Mouse (Mus musculus) lung, postnatal 36 days (tissue): ENCODE data around the gene 1700013F07Rik.
"Not testable (repeated sequence)": the region's sequence is repeated elsewhere in the genome, so short reads cannot be mapped to it uniquely, and the experiment has no call there.

Experiments
- DNase-seq: peaks from one replicate; pipeline ENCODE4 v3.0.0; 2022; ENCODE audit warnings: mixed read lengths

1700013F07Rik gene

DNA sequence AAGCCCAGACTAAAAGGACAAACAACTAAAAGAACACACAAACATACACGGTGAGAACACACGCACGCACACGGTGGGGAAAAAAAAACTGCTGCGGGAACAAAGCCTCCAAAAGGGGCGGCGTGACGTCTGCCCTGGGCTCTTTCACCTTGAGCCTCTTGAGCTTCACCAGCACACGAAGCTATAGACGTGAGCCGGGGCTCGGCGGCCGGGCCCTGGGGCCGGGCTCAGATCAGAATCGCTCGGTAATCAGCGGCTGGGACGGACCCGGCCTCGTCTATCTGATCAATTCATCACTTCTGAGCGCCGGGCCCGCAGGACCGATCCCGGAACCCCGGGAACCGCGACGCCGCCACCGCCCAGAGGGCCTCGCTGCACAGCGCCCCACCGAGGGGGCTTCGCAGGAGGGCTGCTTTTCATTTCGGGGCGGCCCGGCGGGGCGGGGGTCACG, 20.2 kb downstream of the 1700013F07Rik start:
- peak; percentile 20 for DNase-seq

DNA sequence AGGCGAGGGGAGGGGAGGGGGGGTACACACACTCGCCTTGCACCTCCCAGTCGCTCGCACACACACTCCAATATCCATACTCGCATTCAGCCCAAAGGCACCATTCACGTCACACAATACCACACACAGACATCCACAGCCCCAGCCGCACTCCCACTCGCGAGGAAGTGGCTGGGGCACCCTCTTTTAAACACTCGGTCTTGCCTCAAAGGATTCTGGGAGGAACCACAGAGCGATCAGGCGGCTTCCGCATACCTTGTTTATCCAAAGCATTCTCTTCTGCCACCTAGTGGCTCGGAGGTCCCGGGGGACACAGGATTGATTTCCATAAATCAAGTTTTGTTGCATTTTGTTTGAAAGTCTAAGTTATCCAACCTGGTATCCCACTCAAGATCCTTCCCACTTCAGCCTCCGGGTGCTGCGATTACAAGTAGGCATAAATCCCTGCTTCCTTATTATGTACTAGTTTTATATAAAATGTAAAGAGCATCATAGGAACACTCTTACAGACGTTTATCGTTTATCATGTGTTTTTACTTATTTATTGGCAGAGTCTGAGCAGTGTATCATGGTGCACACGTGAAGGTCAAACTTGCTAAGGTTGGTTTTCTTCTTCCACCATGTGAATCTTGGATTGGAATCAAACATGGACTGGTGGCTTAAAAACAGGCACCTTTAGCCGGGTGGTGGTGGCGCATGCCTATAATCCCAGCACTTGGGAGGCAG, 20.8 kb downstream of the 1700013F07Rik start:
- peak; percentile 97 for DNase-seq

DNA sequence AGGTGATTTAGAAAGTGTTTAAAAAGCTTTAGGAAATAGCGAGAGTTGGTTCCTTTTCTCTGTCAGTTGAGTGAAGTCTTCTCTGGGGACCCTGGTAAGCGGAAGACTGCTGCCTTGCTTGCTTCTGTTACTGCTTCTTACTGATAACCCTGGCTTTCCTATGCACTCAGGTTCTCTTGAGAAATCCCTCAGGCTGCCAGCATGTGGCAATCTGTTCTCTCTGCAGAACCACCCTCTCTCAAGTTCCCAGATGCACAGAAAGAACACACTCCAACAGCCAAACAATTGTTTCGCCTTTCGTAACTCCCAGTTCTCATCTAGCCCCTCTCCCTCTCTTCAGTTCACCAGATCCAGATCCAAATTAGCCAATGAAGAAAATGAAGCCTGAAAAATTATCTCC, 23.9 kb downstream of the 1700013F07Rik start:
- DNase-seq, result no peak

GRCm38 (mm10) chr3:108562133-108562730, 28.3 kb downstream of the 1700013F07Rik start, which contains the start of gene Tmem167b:
Gene Tmem167b, minus strand, starts transcription at chr3:108562466.
- peak; percentile 99 for DNase-seq

DNA sequence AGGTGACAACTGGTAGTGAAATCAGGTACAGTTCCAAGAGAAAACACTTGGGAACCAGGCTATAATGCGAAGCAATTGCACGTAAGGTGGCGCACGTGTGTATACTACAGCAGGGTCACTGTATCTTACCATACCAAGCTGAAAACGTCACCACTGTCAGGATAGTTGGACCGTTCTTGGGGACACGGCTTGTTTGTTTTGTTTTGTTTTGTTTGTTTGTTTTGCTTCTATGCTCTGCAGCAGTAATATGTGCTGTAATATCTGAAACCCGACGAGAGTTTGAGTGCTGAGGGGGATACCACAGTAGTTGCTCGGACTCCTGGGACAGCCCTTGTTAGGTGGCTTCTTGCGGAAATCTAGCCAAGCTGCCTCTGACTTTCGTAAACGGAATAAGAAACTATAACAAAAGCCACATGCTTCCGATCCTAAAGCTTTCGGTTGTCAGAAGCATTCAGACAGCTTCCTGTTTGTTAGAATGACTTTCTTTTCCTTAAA, 28.9 kb downstream of the 1700013F07Rik start:
- peak; percentile 56 for DNase-seq

GRCm38 (mm10) chr3:108563309-108563708, 29.4 kb downstream of the 1700013F07Rik start:
- peak; percentile 95 for DNase-seq

DNA sequence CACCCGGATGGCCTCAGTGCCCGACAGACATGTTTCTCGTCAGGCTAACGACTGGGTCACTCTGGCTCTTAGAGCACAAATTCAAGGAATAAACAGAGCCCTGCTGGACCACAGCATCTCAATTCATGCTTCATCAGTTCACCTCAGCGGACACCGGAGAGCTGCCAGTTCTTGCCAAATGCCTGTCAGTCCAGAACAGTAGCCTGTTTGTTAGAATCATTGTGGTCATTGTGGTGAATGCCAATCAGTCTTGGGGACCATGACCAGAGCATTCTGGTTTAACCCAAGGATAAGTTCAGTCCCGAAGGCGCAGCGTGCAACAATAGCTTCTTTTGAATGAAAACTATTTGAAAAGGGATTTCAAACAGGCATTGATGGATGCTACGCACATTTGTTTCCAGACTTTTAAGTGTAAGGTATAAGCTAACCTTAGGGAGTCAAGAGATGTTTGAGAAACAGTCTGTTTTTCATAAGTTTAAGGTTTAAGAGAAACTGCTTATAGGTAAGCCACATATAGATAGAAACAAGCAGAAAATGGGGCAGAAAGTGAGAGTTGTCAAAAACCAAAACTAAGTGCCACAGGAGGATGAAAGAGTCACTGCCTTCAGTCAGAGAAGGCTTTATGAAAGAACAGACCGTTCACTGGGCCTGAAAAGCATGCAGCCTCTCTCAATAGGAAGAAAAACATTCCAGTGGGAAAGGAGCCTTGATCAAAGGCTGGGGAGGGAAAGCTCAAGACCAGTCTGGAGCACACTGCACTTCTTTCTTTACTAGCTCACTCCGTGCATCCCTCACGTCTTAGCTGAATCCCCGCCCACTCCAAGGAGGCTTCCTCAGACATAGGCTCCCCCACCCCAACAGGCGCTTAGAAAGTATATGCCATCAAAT, 34.3 kb downstream of the 1700013F07Rik start:
- DNase-seq, result no peak

GRCm38 (mm10) chr3:108569636-108570035, 35.7 kb downstream of the 1700013F07Rik start:
- DNase-seq, result not testable (repeated sequence)

DNA sequence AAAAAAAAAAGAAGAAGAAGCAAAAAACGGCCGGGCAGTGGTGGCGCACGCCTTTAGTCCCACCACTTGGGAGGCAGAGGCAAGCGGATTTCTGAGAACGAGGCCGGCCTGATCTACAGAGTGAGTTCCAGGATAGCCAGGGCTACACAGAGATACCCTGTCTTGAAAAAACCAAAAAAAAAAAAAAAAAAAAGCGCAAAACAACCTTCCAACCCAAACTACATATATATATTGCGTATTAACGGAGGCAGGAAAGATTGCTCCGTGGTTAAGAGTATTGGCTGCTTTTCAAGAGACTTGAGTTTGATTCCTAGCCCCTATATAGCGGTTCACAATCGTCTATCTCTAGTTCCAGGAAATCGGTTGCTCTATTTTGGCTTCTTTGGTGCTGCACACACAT, 36.9 kb downstream of the 1700013F07Rik start:
- DNase-seq, result no peak

DNA sequence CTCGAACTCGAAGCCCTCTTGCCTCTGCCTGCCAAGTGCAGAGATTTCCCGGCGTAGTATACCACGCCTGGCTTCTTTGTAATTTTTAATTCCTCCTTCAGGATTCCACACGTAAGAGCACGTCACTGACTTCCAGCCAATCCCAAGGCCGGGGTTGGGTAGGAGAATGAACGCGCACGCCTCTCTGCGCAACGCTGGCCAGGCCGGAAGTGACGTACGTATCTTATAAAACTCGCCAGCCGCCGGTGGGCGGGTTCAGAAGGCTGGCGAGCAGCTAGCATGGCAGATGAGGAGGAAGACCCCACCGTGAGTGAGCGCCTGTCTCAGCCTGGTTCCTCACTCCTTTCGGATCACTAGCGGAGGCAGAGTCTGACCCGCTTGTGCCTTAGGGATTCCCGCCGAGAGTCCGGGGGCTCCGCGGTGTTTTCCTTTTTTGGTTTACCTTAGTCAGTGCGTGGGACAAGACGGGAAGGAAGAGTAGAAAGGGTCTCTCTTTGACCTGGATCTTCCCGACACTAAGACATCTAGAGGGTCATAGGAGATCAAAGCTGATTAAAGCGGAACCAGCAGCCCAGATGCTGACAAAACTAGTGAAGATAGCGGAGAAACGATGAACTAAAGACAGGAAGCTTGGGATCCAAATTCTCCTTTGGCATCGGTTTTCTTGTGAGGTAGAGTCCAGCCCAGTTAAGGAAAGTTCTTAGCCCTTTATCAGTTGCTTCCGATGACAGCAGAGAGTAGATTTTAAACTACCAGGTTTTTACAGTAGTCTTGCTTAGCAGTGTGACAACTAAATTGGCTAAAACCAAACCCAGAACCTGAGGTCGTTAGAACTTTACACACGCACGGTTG, 37.7 kb downstream of the 1700013F07Rik start, which contains the start of gene Taf13:
Gene Taf13, plus strand, starts transcription at position 256 of the 852 bp plus-strand sequence.
- peak; percentile 98 for DNase-seq

DNA sequence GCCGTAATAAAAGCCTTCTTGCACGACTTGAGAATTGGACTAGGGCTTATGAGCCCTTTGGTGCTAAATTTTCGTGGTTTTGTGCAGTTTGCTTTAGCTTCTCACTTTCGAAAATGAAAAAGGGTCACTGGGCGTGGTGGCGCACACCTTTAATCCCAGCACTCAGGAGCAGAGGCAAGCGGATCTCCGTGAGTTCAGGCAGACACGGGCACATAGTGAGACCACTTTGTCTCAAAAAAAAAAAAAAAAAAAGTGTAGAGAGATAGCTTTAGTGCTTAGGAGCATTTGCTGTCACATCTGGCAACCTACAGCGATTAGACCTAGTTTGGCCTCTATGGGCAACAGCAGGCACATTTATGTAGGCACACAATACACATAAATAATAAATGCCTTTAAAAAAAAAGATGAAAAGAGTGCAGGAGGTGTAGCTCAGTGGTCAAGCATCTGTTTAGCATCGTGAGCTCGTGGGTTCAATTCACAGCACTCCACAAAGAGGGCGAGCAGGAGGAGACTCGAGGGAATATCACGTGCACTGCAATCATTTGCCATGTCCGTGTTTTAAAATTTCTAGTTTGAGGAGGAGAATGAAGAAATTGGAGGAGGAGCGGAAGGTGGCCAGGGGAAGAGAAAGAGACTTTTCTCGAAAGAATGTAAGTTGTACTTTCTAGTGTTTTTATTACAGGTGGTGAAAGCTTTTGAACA, 38.5 kb downstream of the 1700013F07Rik start:
- DNase-seq, result no peak

DNA sequence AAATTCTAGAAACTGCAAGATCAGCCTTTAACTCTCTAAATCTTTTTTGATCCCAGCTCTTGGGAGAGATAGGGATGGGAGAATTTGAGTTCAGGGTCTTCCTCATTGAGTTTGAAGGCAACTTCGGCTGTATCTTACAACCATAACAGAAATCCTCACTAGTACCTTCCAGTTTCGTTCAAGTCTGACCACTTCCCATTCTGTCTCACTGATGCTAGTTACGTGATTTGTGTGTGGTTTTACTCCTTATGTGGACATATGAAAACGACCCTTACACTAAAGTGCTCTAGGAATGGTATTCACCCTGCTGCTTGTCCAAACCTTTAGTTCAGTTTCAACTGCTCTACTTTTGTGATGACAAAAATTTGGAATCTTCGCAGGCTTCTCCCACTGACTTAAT, 40.1 kb downstream of the 1700013F07Rik start:
- no peak for DNase-seq

GRCm38 (mm10) chr3:108584580-108584979, 50.6 kb downstream of the 1700013F07Rik start:
- DNase-seq, result no peak

DNA sequence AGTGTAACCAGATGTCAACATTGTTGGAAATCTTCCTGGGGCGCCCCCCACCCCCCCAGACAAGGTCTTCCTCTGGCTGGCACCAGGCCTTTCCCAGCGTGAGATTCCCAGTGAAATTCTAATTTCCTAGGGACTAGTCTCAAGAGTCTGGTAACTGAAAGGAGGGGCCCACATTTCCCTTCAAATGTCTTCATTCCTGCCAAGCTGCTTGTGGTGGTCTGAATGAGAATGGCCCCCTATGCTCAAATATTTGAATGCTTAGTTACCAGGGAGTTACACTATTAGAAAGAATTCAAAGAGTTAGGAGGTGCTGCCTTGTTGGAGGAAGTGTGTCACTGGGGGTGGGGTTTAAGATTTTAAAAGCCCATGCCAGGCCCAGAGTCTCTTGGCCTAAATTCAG, 54.5 kb downstream of the 1700013F07Rik start:
- DNase-seq, result no peak

DNA sequence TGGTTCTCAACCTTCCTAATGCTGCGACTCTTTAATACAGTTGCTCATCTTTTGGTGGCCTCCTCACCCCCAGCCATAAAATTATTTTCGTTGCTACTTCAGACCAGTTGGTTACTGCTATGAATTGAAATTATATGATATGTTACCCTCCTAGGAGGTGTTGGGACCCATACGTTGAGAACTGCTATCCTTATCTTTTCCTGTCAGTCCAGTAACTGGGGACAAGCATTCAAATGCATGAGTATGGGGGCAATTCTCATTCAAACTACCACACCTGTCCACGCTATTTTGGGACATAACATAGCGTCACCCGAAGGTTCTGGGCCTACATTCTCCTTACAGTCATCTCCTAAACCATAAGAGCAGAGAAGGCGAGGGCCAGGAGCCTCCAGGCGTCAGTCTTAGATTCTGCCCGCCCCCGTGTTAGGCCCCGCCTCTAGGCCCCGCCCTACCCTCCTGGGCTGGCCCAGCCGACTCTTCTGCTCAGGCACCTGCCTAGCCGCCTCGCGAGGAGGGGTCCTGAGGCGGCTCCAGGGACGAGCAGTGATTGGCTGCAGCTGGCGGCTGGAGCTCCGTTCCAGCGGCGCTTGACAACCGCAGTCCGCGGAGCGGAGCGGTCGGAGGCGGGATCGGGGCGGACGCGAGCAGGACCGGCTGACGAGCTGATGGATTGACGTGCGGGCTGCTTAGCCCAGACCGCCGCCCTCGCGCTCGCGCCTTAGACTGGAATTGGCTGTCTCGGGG, 57.0 kb downstream of the 1700013F07Rik start, which contains the start of gene Wdr47:
Gene Wdr47, plus strand, starts transcription at position 494 of the 744 bp plus-strand sequence.
- peak; percentile 98 for DNase-seq

GRCm38 (mm10) chr3:108591530-108592522, 57.9 kb downstream of the 1700013F07Rik start:
- peak; percentile 12 for DNase-seq
